20 mouse cellular contexts compared by ENCODE assay signal in genomic region chr5:31983161-31983560, GRCm38 (mm10).
DNase-seq lines count a peak whose midpoint lies in the region; ATAC-seq and TF ChIP-seq lines count a peak whose summit lies in the region.
"Had no signal": no experiment of that assay in that cellular context is flagged by ENCODE, and none has a peak within 500 bp of the region (broad histone marks: within the 10 kb centered on the region; RNA-seq: fewer than 3 reads in every experiment).

No protein-coding gene starts in this region.

- 0 out of 2 replicates have a peak, but pooled peaks cover 5% of the 10 kb centered on the region for H3K4me1 ChIP-seq in forebrain, embryonic 15.5 days
- peaks cover 2% of the 10 kb centered on the region; the same call in 1 of the 2 replicates for H3K4me1 ChIP-seq in forebrain, embryonic 16.5 days (replicated peaks; ENCODE audit: control insufficient read depth, insufficient read depth, low read length)
- H3K4me1 ChIP-seq in limb, embryonic 14.5 days (ENCODE audit: control insufficient read depth, insufficient read depth, low read length), result peaks cover 16% of the 10 kb centered on the region; the same call in 1 of the 2 replicates
- peaks cover 3% of the 10 kb centered on the region; the same call in 1 of the 2 replicates for H3K4me1 ChIP-seq in limb, embryonic 10.5 days
- H3K4me1 ChIP-seq in stomach, postnatal 0 days (replicated peaks; ENCODE audit: control insufficient read depth, insufficient read depth), result no peaks in the 10 kb centered on the region
- H3K4me1 ChIP-seq: hindbrain, embryonic 12.5 days had no signal

- TF ChIP-seq EP300 in stomach, postnatal 0 days (optimal IDR thresholded peaks at IDR 0.05), result no peak

- no peak overlapping the region for H3K9ac ChIP-seq in forebrain, embryonic 15.5 days (replicated peaks)
- no peak overlapping the region for H3K9ac ChIP-seq in forebrain, embryonic 16.5 days (replicated peaks; ENCODE audit: low read depth, low read length)
- H3K9ac ChIP-seq in limb, embryonic 14.5 days (ENCODE audit: low read depth, low read length, severe bottlenecking), result no peak overlapping the region
- H3K9ac ChIP-seq in stomach, postnatal 0 days (ENCODE audit: low read length), result no peak overlapping the region
- H3K9ac ChIP-seq: hindbrain, embryonic 12.5 days had no signal

- no peak for TF ChIP-seq CTCF in brain, embryonic 14.5 days (IDR thresholded peaks at IDR 0.05; ENCODE audit: borderline replicate concordance, extremely low read depth, insufficient read depth, insufficient read length)
- no peak for TF ChIP-seq CTCF in stomach, postnatal 0 days (IDR thresholded peaks at IDR 0.05; ENCODE audit: low read depth)

- WGBS in forebrain, embryonic 15.5 days, result 69% methylated on average over 7 of the region's 7 CpGs
- 63% methylated on average over 7 of the region's 7 CpGs for WGBS in forebrain, embryonic 16.5 days
- WGBS in limb, embryonic 14.5 days, result 56% methylated on average over 7 of the region's 7 CpGs
- 75% methylated on average over 7 of the region's 7 CpGs for WGBS in limb, embryonic 10.5 days
- WGBS in stomach, postnatal 0 days, result 89% methylated on average over 7 of the region's 7 CpGs

- no peaks in the 10 kb centered on the region for H3K9me3 ChIP-seq in forebrain, embryonic 15.5 days
- no peaks in the 10 kb centered on the region for H3K9me3 ChIP-seq in forebrain, embryonic 16.5 days (ENCODE audit: control insufficient read depth, low read length)
- no peaks in the 10 kb centered on the region for H3K9me3 ChIP-seq in limb, embryonic 14.5 days (ENCODE audit: control insufficient read depth, low read length)
- no peaks in the 10 kb centered on the region for H3K9me3 ChIP-seq in limb, embryonic 10.5 days (replicated peaks)
- no peaks in the 10 kb centered on the region for H3K9me3 ChIP-seq in stomach, postnatal 0 days (ENCODE audit: control insufficient read depth, low read length)
- H3K9me3 ChIP-seq: heart, embryonic 10.5 days; hindbrain, embryonic 12.5 days had no signal

- peak; percentile 12 for DNase-seq in limb, embryonic 14.5 days (ENCODE audit: low spot score)
- DNase-seq in limb, embryonic 10.5 days (ENCODE audit: low spot score), result no peak
- DNase-seq in brain, embryonic 14.5 days (ENCODE audit: low read depth), result peak; percentile 29
- DNase-seq in stomach, postnatal 0 days (ENCODE audit: low spot score), result no peak
- DNase-seq in MN1 (ENCODE audit: low spot score), result no peak
- DNase-seq: adrenal gland, postnatal 14 days; cerebellum, adult 18-20 months; cerebellum, adult 9-11 months; cerebellum, postnatal 36 days; gastrocnemius, adult 2 months; gastrocnemius, postnatal 25 days; heart, postnatal 10 days; heart, postnatal 4 days had no signal

- ATAC-seq in forebrain, embryonic 15.5 days (replicated peaks), result no peak
- no peak for ATAC-seq in forebrain, embryonic 16.5 days
- ATAC-seq in limb, embryonic 14.5 days (ENCODE audit: low FRiP score, low read depth), result no peak
- ATAC-seq in stomach, postnatal 0 days (ENCODE audit: low FRiP score, low TSS enrichment), result no peak
- ATAC-seq: hindbrain, embryonic 16.5 days; inflammation-experienced regulatory T-cells, adult 6 months; intestine, postnatal 0 days had no signal

- no peaks in the 10 kb centered on the region for H3K36me3 ChIP-seq in forebrain, embryonic 15.5 days
- H3K36me3 ChIP-seq in forebrain, embryonic 16.5 days (ENCODE audit: control insufficient read depth, insufficient read depth), result no peaks in the 10 kb centered on the region
- H3K36me3 ChIP-seq in limb, embryonic 14.5 days (ENCODE audit: control insufficient read depth, insufficient read depth, low read length), result no peaks in the 10 kb centered on the region
- no peaks in the 10 kb centered on the region for H3K36me3 ChIP-seq in limb, embryonic 10.5 days
- H3K36me3 ChIP-seq in stomach, postnatal 0 days (ENCODE audit: control insufficient read depth, insufficient read depth, low read length), result no peaks in the 10 kb centered on the region
- H3K36me3 ChIP-seq: heart, embryonic 10.5 days; hindbrain, embryonic 12.5 days had no signal

- H3K4me2 ChIP-seq in forebrain, embryonic 15.5 days (replicated peaks), result no peak overlapping the region
- H3K4me2 ChIP-seq in forebrain, embryonic 16.5 days (ENCODE audit: low read length), result no peak overlapping the region
- no peak overlapping the region for H3K4me2 ChIP-seq in limb, embryonic 14.5 days (replicated peaks; ENCODE audit: low read depth, low read length, severe bottlenecking)
- no peak overlapping the region for H3K4me2 ChIP-seq in stomach, postnatal 0 days (replicated peaks; ENCODE audit: low read depth)
- H3K4me2 ChIP-seq: hindbrain, embryonic 12.5 days had no signal

- H3K27ac ChIP-seq in forebrain, embryonic 15.5 days (replicated peaks), result 0 out of 2 replicates have a peak overlapping the region, but pooled peaks have one; percentile 28
- no peak overlapping the region for H3K27ac ChIP-seq in forebrain, embryonic 16.5 days (ENCODE audit: low read length)
- no peak overlapping the region for H3K27ac ChIP-seq in limb, embryonic 14.5 days (replicated peaks; ENCODE audit: low read depth, low read length)
- H3K27ac ChIP-seq in limb, embryonic 10.5 days, result no peak overlapping the region
- peak overlapping the region; percentile 77; the same call in 1 of the 2 replicates for H3K27ac ChIP-seq in stomach, postnatal 0 days (replicated peaks)
- H3K27ac ChIP-seq: gastrocnemius, adult 2 months; heart, embryonic 10.5 days; hindbrain, embryonic 12.5 days had no signal

- H3K4me3 ChIP-seq in forebrain, embryonic 15.5 days, result no peak overlapping the region
- no peak overlapping the region for H3K4me3 ChIP-seq in forebrain, embryonic 16.5 days (replicated peaks; ENCODE audit: low read length)
- H3K4me3 ChIP-seq in limb, embryonic 14.5 days (replicated peaks; ENCODE audit: low read length), result no peak overlapping the region
- H3K4me3 ChIP-seq in limb, embryonic 10.5 days, result no peak overlapping the region
- H3K4me3 ChIP-seq in stomach, postnatal 0 days (ENCODE audit: low read depth, low read length), result no peak overlapping the region
- H3K4me3 ChIP-seq: gastrocnemius, adult 2 months; heart, embryonic 10.5 days; hindbrain, embryonic 12.5 days had no signal

- TF ChIP-seq POLR2A in limb, embryonic 14.5 days (IDR thresholded peaks at IDR 0.05; ENCODE audit: borderline replicate concordance, extremely low read depth, insufficient read depth, insufficient read length), result no peak
- no peak for TF ChIP-seq POLR2A in brain, embryonic 14.5 days (IDR thresholded peaks at IDR 0.05; ENCODE audit: borderline replicate concordance, extremely low read depth, insufficient read depth, insufficient read length, poor library complexity, severe bottlenecking)

- H3K27me3 ChIP-seq in forebrain, embryonic 15.5 days, result no peaks in the 10 kb centered on the region
- H3K27me3 ChIP-seq in forebrain, embryonic 16.5 days (replicated peaks; ENCODE audit: control insufficient read depth, insufficient read depth, low read length), result no peaks in the 10 kb centered on the region
- H3K27me3 ChIP-seq in limb, embryonic 14.5 days (ENCODE audit: control insufficient read depth, insufficient read depth, low read length), result no peaks in the 10 kb centered on the region
- no peaks in the 10 kb centered on the region for H3K27me3 ChIP-seq in limb, embryonic 10.5 days (ENCODE audit: low read depth, poor library complexity, severe bottlenecking)
- H3K27me3 ChIP-seq in stomach, postnatal 0 days (ENCODE audit: control insufficient read depth, insufficient read depth, low read length), result no peaks in the 10 kb centered on the region
- H3K27me3 ChIP-seq: hindbrain, embryonic 12.5 days had no signal

Comparison
In these comparisons a context has a peak if more than half of its experiments do, and no peak if none do; other contexts are left out.
1. H3K27ac ChIP-seq: peak in forebrain, embryonic 15.5 days (single experiment) and stomach, postnatal 0 days (single experiment); none in forebrain, embryonic 16.5 days (single experiment), limb, embryonic 14.5 days (single experiment) and limb, embryonic 10.5 days (single experiment).
2. DNase-seq: peak in limb, embryonic 14.5 days (single experiment) and brain, embryonic 14.5 days (single experiment); none in limb, embryonic 10.5 days (single experiment), stomach, postnatal 0 days (single experiment) and MN1 (single experiment).